Mouse (Mus musculus): Measurements from ENCODE around the gene Rps6kb1.

The Rps6kb1 gene

GRCm38 (mm10) chr11:86544639-86545299 lies at the start of gene Rps6kb1, which contains the start of gene Tubd1:
Rps6kb1 (minus strand) TSS chr11:86544805.
Tubd1 (plus strand) TSS chr11:86544991.
- DNase-seq (ENCODE audit: low spot score) = peak; percentile 94

DNA sequence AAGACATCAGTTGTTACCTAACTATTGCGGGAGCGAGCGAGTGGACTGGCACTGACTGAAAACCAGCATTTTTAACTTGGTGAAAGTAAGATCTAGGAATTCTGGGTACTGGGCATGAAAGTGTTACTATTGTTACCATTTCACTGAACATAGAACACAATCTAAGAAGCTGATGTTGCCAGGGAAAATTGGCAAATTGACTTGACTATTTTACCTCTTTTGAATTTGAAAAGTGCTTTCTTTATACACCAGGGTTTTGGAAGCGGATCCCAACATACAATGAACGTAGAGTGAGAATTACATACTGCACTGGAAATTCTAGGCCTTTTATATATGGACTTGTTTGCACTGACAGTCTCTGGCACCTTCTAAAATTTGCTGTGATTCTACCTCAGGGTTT lies 48.8 kb upstream of the Rps6kb1 start:
- no peak for DNase-seq (ENCODE audit: low spot score)

GRCm38 (mm10) chr11:86592993-86593392 lies 48.4 kb upstream of the Rps6kb1 start:
- DNase-seq (ENCODE audit: low spot score) = no peak

DNA sequence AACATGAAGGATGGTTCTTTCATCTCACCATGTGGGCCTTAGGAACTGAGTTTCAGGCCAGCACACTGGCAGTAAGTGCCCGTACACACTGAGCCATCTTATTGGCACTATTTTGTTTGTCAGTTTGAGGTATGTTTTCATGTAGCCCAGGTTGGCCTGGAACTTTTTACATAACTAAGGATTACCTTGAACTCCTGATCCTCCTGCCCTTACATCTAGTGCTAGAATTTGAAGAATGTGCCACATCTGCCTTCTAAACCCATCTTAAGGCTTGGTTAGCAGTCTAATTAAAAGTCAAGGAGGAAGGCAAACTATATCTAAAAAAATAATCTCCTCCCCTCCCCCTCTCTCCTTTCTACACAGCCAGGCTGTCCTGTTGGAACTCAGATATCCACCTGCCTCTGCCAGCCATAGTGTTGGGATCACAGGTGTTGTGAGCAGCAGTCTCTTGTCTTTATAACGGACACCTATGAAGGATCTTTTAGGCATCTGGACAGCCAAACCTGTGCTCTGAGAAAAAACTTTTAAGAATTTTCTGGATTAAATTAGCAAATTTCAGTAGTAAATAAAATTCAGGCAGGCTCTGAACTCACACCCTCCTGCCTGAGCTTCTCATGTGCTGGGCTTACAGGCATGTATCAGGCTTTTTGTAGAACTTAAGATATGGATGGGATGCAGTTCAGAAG lies 47.5 kb upstream of the Rps6kb1 start:
- no peak for DNase-seq (ENCODE audit: low spot score)

- no peak for DNase-seq (ENCODE audit: low spot score)
Observed at GRCm38 (mm10) chr11:86591301-86591845, 46.8 kb upstream of the Rps6kb1 start.

DNA sequence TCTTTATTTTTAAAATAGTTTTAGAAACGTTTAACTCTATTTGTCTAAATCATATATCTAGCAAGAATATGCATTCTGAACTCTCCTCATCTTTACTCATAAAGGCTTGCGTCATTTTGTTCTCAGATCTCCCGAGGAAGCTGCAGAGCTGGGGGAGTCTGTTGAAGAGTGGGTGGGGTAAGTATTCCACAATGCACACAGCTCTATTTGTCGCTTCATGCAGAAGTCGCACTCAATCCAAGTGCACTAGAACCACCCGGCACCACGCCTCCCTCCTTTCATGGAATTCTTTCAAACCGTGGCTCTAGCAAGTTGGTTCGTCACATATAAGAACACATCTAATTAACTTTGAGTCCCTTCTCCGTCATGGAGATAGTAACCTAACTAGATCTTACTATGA lies 46.0 kb upstream of the Rps6kb1 start:
- DNase-seq (ENCODE audit: low spot score) = no peak

GRCm38 (mm10) chr11:86590066-86590465 lies 45.5 kb upstream of the Rps6kb1 start:
- DNase-seq (ENCODE audit: low spot score) = no peak

GRCm38 (mm10) chr11:86588583-86589298 lies 44.1 kb upstream of the Rps6kb1 start:
- DNase-seq (ENCODE audit: low spot score) = no peak

GRCm38 (mm10) chr11:86587830-86588229 lies 43.2 kb upstream of the Rps6kb1 start:
- DNase-seq (ENCODE audit: low spot score) = no peak

DNA sequence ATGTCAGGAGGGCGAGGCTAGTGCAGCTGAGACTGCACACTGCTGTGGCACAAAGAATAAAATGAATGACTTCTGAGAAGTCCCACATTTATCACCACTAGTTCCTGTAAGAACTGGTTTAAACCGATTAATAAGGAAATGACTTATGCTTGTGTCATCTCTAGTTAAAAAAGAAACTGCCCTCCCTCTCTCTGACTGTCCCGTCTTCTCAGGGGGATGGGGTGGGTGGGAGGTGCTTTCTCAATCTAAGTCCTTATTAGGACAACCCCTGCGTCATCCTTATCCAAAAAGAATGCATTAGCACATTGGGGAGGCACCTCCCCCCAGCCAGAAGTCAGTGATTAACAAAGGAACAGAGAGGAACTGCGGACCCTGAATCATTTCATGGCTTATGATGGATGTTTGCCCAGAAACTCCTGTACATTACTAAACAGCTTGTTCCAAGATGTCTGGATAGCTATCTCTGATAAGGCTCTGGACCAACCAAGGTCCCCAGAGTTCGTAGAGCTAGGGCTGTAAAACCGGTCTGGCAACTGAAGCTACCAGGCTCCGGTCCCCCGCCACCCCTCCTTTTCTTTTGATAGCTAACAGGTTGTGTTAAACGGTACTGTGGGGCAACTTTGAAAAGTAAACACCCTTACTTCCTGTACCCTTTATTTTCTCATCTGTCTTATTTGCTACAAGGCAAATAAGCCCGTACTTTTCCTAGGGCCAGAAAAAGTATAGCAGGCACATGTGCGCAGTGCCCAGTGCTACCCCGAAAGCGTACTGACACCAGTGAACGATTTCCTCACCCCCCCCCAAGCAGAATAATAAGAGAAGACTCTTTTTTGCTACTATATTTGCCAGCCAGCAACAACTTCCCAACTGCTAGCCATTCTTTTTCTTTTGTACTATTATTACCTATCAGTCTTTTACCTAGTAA lies 42.5 kb upstream of the Rps6kb1 start:
- DNase-seq (ENCODE audit: low spot score) = peak; percentile 52

DNA sequence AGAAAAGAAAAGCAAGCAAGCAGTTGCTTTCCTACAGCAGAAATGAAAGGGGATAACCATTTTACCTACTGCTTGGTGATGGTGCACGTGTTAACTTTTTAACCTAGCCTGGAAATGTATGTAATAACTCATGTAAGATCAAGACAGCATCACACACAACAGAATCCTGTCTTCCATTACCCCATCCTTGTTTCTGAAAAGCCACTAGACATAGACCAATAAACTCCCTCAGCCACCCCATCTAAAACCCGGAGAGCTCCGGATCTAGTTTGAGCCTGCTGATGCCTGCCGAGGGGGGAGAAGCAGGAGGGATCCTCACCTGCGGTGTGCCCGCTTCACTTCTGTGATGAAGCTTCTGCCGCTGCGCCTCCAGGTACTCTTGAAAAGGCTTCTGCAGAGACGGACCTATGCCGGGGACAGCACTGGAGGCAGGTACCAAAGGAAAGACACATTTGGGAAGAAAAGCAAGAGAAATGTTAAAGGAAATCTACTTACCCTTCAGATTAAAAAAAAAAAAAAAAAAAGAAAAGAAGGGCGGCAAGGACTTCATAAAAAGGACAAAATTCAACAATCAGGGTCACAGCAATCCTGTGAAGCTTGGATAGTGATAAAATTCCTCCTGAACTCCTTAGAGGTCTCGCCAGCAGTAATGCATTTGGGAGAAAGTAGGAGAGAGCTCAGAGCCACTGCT lies 41.7 kb upstream of the Rps6kb1 start:
- peak; percentile 53 for DNase-seq (ENCODE audit: low spot score)

DNA sequence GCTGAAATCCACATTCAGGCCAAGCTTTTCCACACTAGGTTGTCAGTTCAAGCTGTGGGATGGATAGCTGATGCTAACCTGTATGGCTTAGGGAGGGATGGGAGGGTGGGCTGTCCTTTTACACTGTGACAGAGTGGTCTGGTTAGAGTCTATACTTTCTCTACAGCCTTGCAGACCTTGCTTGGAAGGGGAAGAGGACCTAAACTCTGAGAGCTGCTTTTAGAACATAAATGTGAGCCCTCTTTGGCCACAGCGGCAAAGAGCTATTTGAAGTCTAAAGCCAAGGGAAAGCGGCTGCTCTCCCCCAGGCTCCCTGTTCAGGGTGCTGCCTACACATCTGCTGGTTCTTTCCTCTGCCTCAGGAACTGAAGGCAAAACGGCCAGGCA lies 41.0 kb upstream of the Rps6kb1 start:
- DNase-seq (ENCODE audit: low spot score) = no peak

GRCm38 (mm10) chr11:86584898-86585597 lies 40.4 kb upstream of the Rps6kb1 start:
- DNase-seq (ENCODE audit: low spot score) = no peak

GRCm38 (mm10) chr11:86583990-86584897 lies 39.6 kb upstream of the Rps6kb1 start:
- DNase-seq (ENCODE audit: low spot score) = no peak

GRCm38 (mm10) chr11:86583313-86583825 lies 38.8 kb upstream of the Rps6kb1 start:
- no peak for DNase-seq (ENCODE audit: low spot score)

- no peak for DNase-seq (ENCODE audit: low spot score)
Observed at GRCm38 (mm10) chr11:86582543-86583260, 38.1 kb upstream of the Rps6kb1 start.

DNA sequence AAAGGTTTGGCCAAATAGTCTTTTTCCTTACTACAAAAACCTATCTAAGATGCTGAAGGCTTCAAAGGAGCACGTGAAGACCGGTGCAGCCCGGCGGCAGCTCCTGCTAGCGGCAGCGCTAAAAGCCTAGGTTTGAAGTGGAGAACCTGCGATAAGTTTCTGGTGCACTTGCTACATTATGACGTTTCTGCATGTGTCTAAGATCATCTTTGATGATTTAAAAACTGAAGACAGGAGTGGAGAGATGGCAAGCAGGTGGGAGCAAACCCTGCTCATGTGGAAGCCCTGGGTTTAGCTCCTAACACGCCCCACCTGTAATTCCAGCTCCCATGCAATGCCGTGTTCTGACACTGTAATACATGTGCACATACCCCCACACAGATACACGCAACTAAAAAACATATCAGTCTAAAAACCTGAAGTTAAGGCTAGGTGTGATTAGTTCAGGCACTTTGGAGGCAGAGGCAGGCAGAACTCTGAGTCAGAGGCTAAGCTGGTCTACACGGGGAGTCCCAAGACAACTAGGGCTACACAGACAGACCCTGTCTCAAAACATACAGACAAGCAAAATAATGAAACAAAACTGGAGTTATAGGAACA lies 37.4 kb upstream of the Rps6kb1 start:
- peak; percentile 29 for DNase-seq (ENCODE audit: low spot score)

DNA sequence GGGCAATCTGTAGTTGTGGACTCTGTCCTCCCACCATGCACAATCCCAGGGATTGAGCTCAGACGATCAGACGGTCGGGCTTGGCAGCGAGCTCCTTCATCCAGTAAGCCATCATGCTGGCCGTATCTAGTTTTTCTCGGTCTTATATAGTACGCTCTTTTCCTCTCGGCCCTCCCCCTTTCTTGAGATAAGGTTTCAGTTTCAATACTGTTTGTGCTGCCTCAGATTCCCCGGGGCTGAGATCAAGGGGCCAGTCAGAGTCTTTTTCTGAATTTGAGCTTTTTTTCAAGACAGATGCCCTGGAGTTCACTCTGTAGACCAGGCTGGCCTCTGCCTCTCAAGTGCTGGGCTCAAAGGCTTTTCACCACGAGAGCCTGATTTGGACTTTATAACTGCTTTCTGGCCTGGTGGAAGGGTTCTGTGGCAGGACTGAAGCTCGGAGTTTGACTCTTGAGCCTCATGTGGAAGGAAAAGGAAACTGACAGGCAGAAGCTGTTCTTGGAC lies 36.7 kb upstream of the Rps6kb1 start:
- DNase-seq (ENCODE audit: low spot score) = peak; percentile 63
